Mouse (Mus musculus): Measurements from ENCODE around the gene Tfam. TPM values are rescaled to one million over a fixed set of nuclear protein-coding genes. Genes with fewer than 3 reads are reported as not detected.

Tfam gene
- 61.2 and 63.2 TPM in 2 replicates for polyA plus RNA-seq (2015; fragmentation: Nextera tagmentation; extraction: Ambion mirVana)

DNA sequence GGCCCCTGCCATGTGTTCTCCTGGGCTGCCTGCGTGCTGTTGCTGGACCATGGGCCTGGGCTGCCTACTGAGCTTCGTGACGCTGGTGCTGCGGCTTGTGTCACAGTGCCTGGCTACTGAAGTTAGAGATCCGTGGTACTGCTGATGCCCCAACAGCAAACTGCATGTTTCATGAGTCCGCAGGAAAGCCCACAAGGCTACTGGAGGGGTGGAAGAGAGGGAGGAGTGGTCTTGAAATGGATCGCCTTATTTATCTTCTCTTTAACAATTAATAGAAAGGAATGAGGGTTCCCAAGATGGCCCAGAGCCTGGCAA lies at the start of gene Tfam:
Gene Tfam, minus strand, starts transcription at position 41 of the 315 bp plus-strand sequence.
- peak within 1 kb of the TSS; percentile 59 for H3K4me3 ChIP-seq
- H3K4me1 ChIP-seq: peaks cover 20% of the 10 kb centered on the region
- H3K4me2 ChIP-seq (replicated peaks): peak within 1 kb of the TSS; percentile 65
- 2% methylated on average over 7 of the region's 7 CpGs for WGBS
- no peak; the same call in 1 of the 2 replicates for ATAC-seq (replicated peaks)
- no peaks in the 10 kb centered on the region for H3K27me3 ChIP-seq
- H3K9ac ChIP-seq (replicated peaks): peak within 1 kb of the TSS; percentile 72
- H3K36me3 ChIP-seq: peaks cover 17% of the 10 kb centered on the region
- H3K9me3 ChIP-seq: no peaks in the 10 kb centered on the region
- peak within 1 kb of the TSS; percentile 63 for H3K27ac ChIP-seq (replicated peaks)

DNA sequence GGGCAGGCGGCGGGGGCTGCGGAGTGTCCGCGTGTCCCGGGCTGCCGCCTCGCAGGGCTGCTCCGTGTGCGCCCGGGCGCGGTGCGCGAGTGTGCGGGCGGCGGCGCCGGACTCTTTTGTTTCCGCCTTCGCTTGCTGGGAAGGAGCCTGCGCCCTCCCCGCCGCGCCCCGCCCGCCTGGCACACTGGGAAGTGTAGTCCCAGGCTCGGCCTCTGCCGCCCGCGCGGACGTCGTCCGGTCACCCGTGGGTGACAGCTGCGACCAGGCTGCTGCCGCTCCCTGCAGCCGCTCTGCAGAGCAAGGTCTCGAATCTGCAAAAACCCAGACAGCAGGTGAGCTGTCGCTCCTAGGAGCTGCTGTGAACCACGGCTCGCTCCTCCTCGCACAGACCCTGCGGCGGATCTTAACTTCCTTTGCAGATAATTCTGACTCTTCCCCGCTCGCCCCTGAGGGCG lies 47.1 kb upstream of the Tfam start, which contains the start of gene Ube2d1:
Gene Ube2d1, minus strand, starts transcription at position 137 of the 455 bp plus-strand sequence.
- peak within 1 kb of the TSS; percentile 86 for H3K27ac ChIP-seq (replicated peaks)
- no peaks in the 10 kb centered on the region for H3K9me3 ChIP-seq
- peak; percentile 97 for ATAC-seq (replicated peaks)
- H3K4me2 ChIP-seq (replicated peaks): peak within 1 kb of the TSS; percentile 52
- H3K9ac ChIP-seq (replicated peaks): peak within 1 kb of the TSS; percentile 96
- no peaks in the 10 kb centered on the region for H3K27me3 ChIP-seq
- H3K4me1 ChIP-seq: peaks cover 38% of the 10 kb centered on the region
- WGBS: under 1% methylated on average over 50 of the region's 50 CpGs
- H3K4me3 ChIP-seq: peak within 1 kb of the TSS; percentile 76
- H3K36me3 ChIP-seq: no peaks in the 10 kb centered on the region

DNA sequence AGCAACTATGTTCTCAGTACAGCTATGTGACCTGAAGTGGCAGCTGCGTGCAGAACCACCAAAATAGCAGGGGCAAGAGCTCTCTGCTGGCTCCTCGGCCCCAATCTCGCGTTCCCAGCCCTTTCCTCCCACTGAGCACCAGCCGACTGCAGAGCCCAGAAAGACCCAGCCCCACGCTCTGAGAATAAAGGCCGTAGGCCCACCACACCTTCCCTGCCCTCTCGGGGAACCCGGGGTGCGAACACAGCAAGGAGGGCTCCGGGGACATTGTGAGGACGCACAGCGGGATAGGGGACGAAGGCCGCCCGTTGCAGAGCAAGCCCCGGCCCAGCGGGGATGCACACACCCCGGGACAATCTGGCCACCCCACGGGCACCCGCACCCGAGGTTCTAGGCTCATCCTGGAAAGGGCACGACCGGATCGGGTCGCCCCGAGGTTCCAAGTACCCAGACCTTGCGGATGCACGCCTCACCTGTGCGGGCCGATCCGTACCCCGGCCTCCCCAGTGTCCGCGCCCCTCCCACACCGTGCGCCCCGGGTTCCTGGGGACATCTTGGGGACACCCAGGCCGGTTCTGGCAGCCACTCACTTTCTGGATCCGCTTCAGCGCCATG lies 46.5 kb upstream of the Tfam start:
- WGBS: 0% methylated on average over 41 of the region's 41 CpGs
- Histone ChIP-seq H3K4me1 (peaks cover 43% of the 10 kb centered on the region), H3K27ac (replicated peaks) (peak overlapping the region; percentile 86), H3K4me3 (peak overlapping the region; percentile 76), H3K27me3 (no peaks in the 10 kb centered on the region), H3K4me2 (replicated peaks) (peak overlapping the region; percentile 52), H3K9ac (replicated peaks) (peak overlapping the region; percentile 96), H3K9me3 (no peaks in the 10 kb centered on the region), H3K36me3 (no peaks in the 10 kb centered on the region)
- ATAC-seq (replicated peaks): peak; percentile 82

DNA sequence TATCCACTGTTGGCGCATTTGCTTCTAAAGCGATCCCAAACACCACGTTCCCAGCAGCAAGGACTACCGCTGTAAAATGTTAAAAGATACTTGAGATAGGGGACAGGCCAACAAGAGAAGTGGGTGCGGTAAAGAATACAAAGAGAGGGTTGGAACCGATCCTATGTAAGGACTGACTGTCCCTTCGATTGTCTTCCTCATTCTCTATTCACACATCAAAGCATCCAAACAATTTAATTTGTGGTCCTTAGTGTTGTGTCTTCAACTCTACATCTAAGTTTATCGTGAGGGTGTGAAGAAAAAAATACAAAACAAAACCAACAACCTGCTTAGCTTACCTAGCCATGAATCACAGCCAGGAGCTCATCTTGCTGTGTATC lies 46.0 kb upstream of the Tfam start:
- H3K27ac ChIP-seq (replicated peaks): peak overlapping the region; percentile 86
- no peak for ATAC-seq (replicated peaks)
- H3K27me3 ChIP-seq: no peaks in the 10 kb centered on the region
- no peaks in the 10 kb centered on the region for H3K36me3 ChIP-seq
- H3K4me1 ChIP-seq: peaks cover 46% of the 10 kb centered on the region
- H3K4me3 ChIP-seq: peak overlapping the region; percentile 76
- H3K9ac ChIP-seq (replicated peaks): peak overlapping the region; percentile 96
- peak overlapping the region; percentile 52 for H3K4me2 ChIP-seq (replicated peaks)
- 4% methylated on average over 8 of the region's 8 CpGs for WGBS
- H3K9me3 ChIP-seq: no peaks in the 10 kb centered on the region

DNA sequence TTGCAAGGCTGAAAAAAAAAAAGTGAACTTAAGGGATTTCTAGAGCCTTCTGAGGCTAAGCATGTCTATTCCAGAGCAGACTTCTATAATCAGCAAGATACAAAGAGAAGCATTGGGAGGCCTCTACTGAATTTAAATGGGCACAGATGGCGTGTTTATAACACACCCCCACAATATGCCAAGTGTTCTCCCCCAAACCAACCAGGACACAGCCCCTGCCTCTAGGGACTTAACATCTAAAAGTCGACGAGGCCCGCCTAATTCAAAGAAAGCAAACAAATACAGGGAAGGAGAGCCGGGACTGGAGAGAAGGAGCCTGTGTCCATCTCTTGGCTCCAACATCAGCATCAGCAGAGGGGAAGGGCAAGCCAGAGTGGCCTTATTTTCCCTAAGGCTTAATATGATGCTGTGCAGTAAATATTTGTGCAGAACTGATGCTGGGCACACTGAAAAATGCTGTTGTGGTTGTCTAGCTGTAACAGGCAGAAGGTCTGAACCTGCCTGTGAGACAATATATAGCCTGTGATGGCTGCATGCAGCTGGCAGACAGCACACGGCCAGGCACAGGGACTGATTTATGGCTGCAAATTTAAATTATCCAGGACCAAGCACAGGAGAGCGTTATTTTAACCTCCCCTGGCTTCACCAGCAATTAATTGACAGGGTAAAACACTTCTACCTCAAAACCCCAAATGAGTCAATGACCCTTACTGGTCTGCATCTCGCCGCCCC lies 35.1 kb upstream of the Tfam start:
- H3K9me3 ChIP-seq: no peaks in the 10 kb centered on the region
- ATAC-seq (replicated peaks): peak; percentile 73; the same call in 1 of the 2 replicates
- WGBS: 43% methylated on average over 9 of the region's 9 CpGs
- no peaks in the 10 kb centered on the region for H3K27me3 ChIP-seq
- H3K9ac ChIP-seq (replicated peaks): 0 out of 2 replicates have a peak overlapping the region, but pooled peaks have one; percentile 1
- H3K36me3 ChIP-seq: peaks cover 5% of the 10 kb centered on the region; the same call in 1 of the 2 replicates
- peaks cover 18% of the 10 kb centered on the region for H3K4me1 ChIP-seq
- H3K27ac ChIP-seq (replicated peaks): peak overlapping the region; percentile 67
- no peak overlapping the region for H3K4me3 ChIP-seq
- H3K4me2 ChIP-seq (replicated peaks): no peak overlapping the region

DNA sequence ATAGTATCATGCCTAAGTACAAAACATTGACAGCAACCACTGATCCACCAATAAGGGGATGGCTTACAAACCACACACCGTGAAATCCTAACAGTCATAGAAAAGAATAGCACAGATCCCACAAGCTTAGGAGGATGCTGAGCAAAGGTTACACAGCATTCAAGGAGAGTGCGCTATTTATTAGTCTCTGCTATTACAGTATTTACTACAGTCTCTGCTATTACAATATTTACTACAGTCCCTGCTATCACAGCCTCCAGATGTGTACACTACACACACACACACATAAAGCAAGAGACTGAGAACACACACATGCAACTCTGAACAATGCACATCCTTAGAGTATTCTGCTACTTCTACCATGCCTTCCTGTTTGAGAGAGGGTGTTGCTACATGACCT lies 29.9 kb upstream of the Tfam start:
- H3K4me3 ChIP-seq: no peak overlapping the region
- H3K9me3 ChIP-seq: no peaks in the 10 kb centered on the region
- no peak overlapping the region for H3K9ac ChIP-seq (replicated peaks)
- ATAC-seq (replicated peaks): 0 out of 2 replicates have a peak, but pooled peaks have one; percentile 14
- H3K4me1 ChIP-seq: peaks cover 26% of the 10 kb centered on the region
- H3K27me3 ChIP-seq: no peaks in the 10 kb centered on the region
- no peak overlapping the region for H3K27ac ChIP-seq (replicated peaks)
- WGBS: 89% methylated on average over 2 of the region's 2 CpGs
- no peaks in the 10 kb centered on the region for H3K36me3 ChIP-seq
- no peak overlapping the region for H3K4me2 ChIP-seq (replicated peaks)

DNA sequence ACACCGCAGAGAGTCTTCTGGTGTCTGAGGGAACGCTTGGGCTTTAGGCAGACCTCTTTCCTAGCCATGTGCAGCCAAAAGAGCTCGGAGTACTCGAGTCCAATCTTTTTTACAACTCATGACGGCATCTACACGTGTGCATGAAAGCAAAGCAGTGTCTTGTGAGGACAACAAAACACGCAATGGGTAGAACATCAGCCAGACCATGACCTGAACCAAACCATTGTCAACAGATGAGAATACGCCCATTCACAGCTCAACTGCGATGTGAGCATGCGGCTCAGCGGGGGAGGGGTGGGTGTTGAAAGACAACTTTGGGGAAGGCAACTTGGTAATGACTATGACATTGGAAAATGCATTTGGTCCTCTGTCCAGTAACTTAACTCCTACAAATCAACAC lies 29.4 kb upstream of the Tfam start:
- no peak overlapping the region for H3K4me3 ChIP-seq
- no peak overlapping the region for H3K27ac ChIP-seq (replicated peaks)
- ATAC-seq (replicated peaks): no peak
- no peak overlapping the region for H3K4me2 ChIP-seq (replicated peaks)
- no peaks in the 10 kb centered on the region for H3K36me3 ChIP-seq
- peaks cover 24% of the 10 kb centered on the region for H3K4me1 ChIP-seq
- WGBS: 84% methylated on average over 11 of the region's 11 CpGs
- H3K9me3 ChIP-seq: no peaks in the 10 kb centered on the region
- H3K27me3 ChIP-seq: no peaks in the 10 kb centered on the region
- no peak overlapping the region for H3K9ac ChIP-seq (replicated peaks)

DNA sequence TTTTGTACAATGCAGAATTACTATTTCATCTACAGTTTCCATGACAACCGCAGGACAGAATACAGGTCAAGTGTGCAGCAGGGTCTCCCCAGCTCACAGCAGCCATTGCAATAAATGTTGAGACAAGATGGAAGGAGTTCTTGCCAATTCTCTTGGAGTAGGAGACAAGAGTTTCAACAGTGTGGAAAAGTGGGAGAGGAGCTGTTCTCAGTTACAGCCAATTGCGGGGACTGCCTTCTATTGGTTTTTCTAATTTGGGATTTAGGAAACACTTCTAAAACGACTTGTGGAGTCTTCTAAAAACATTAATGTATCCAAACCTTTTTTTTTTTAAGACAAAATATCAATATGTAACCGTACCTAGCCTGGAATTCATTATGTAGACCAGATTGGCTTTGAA lies 27.0 kb upstream of the Tfam start:
- Histone ChIP-seq H3K4me3 (no peak overlapping the region), H3K9me3 (no peaks in the 10 kb centered on the region), H3K36me3 (peaks cover 15% of the 10 kb centered on the region), H3K4me2 (replicated peaks) (no peak overlapping the region), H3K27ac (replicated peaks) (no peak overlapping the region), H3K27me3 (no peaks in the 10 kb centered on the region), H3K4me1 (peaks cover 20% of the 10 kb centered on the region), H3K9ac (replicated peaks) (no peak overlapping the region)
- no peak; the same call in 1 of the 2 replicates for ATAC-seq (replicated peaks)
- 86% methylated on average over 4 of the region's 4 CpGs for WGBS

DNA sequence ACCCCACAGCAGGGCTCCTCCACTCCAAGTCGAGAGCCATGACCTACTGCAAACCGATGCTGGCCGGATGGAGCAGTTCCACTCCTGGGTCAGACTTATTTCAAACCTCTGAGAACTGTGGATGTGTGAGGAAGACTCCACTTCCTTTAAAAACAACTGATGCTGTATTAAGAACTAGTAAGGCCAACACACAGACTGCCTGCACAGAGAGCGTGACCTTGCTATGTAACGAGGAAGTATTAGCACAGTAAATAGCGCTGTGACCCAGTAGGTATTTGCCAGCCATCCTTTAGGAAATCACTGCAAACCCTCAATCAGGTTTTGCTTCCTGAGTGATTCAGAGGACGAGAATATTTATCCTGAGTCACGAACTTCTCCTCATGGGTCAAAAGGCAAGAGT lies 23.6 kb upstream of the Tfam start:
- WGBS: 84% methylated on average over 8 of the region's 8 CpGs
- ATAC-seq (replicated peaks): no peak
- Histone ChIP-seq H3K4me1 (peaks cover 20% of the 10 kb centered on the region), H3K4me2 (replicated peaks) (no peak overlapping the region), H3K36me3 (peaks cover 41% of the 10 kb centered on the region), H3K9ac (replicated peaks) (no peak overlapping the region), H3K9me3 (no peaks in the 10 kb centered on the region), H3K27me3 (no peaks in the 10 kb centered on the region), H3K27ac (replicated peaks) (no peak overlapping the region), H3K4me3 (no peak overlapping the region)

DNA sequence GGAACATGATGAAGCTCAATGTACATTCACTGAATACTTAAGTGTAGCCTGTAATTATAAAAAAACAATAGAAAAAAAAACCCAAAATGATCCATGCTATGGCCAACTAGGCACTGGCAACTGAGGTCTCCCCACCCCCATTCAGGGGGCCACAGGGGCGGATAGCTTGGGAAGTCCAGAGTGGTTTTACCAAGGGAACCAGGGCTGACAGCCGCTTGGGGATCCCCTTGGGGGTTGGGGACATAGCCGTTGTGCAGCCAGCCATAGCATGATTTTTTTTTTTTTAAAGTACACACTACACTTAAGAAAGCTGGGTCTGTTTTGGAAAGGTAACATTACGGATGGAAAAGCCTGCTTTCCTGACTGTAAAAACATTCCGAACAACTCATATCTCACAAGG lies 20.9 kb upstream of the Tfam start:
- Histone ChIP-seq H3K9ac (replicated peaks) (no peak overlapping the region), H3K4me1 (peaks cover 8% of the 10 kb centered on the region), H3K9me3 (no peaks in the 10 kb centered on the region), H3K27me3 (no peaks in the 10 kb centered on the region), H3K36me3 (peaks cover 64% of the 10 kb centered on the region), H3K27ac (replicated peaks) (no peak overlapping the region), H3K4me2 (replicated peaks) (no peak overlapping the region), H3K4me3 (no peak overlapping the region)
- ATAC-seq (replicated peaks): no peak
- 85% methylated on average over 5 of the region's 5 CpGs for WGBS

DNA sequence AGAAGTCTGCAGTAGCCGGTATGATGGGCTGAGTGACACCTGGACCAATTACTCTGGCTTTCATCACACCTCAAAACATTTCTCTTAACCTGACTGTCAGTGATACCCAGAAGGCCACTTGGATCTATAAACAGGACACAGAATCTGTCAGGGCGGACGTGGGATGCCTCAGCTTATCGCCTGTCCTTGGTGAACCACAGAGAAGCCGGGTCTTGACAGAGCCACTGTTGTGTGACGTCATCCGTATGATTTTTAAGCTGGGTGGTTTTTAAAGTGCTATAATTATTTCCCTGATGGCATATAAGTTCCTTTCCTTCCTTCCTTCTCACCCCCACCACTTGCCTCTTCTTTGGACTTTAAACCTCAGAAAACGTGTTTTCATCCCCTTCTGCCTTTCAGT lies 20.4 kb upstream of the Tfam start:
- no peaks in the 10 kb centered on the region for H3K27me3 ChIP-seq
- no peak overlapping the region for H3K4me3 ChIP-seq
- no peak for ATAC-seq (replicated peaks)
- H3K36me3 ChIP-seq: peaks cover 64% of the 10 kb centered on the region
- H3K9me3 ChIP-seq: no peaks in the 10 kb centered on the region
- no peak overlapping the region for H3K27ac ChIP-seq (replicated peaks)
- WGBS: 91% methylated on average over 8 of the region's 8 CpGs
- no peak overlapping the region for H3K9ac ChIP-seq (replicated peaks)
- peaks cover 5% of the 10 kb centered on the region; the same call in 1 of the 2 replicates for H3K4me1 ChIP-seq
- H3K4me2 ChIP-seq (replicated peaks): no peak overlapping the region

DNA sequence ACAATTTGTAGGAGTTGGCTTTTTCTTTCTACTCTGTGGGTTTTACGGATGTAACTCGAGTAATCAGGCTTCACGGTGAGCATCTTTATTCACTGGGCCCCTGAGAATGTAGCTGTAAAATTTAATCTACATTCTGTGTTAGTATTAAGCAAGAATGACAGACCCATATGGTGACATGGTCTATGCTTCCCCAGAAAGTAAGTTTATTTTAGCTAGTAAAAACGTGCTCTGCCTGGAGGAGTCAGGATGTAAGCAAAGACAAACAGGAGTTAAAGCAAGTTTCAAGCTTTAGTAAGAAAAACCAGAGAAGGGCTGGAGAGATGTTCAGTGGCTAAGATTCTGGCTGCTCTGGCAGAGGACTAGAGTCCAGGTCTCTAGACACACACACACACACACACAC lies 15.1 kb upstream of the Tfam start:
- H3K9me3 ChIP-seq: no peaks in the 10 kb centered on the region
- H3K36me3 ChIP-seq: peaks cover 33% of the 10 kb centered on the region
- H3K4me3 ChIP-seq: no peak overlapping the region
- no peak overlapping the region for H3K4me2 ChIP-seq (replicated peaks)
- H3K27ac ChIP-seq (replicated peaks): no peak overlapping the region
- ATAC-seq (replicated peaks): no peak
- 84% methylated on average over 4 of the region's 4 CpGs for WGBS
- H3K27me3 ChIP-seq: no peaks in the 10 kb centered on the region
- no peaks in the 10 kb centered on the region for H3K4me1 ChIP-seq
- H3K9ac ChIP-seq (replicated peaks): no peak overlapping the region
